Mouse (Mus musculus) thymus, adult 2 months (tissue): ENCODE results near the gene Cenpx. TPM values are rescaled to one million over a fixed set of nuclear protein-coding genes. Genes with fewer than 3 reads are reported as not detected.

Source experiments
- DNase-seq: peaks from one replicate; pipeline ENCODE4 v3.0.0; 2021
- H3K27ac ChIP-seq: fragments of 200-500 bp; 2 replicates; pipeline ENCODE4 v1.5.1; 2012; ENCODE audit warnings: low read length, control low read depth; ENCODE audit not compliant: control insufficient read depth, insufficient read depth
- H3K27me3 ChIP-seq: fragments of 200-500 bp; 2 replicates; pipeline ENCODE4 v1.6.1; 2012; ENCODE audit warnings: mild to moderate bottlenecking, low read length, moderate library complexity, mixed read lengths; ENCODE audit not compliant: control insufficient read depth, insufficient read depth
- H3K36me3 ChIP-seq: fragments of 200-500 bp; 2 replicates; pipeline ENCODE4 v1.6.1; 2012; ENCODE audit warnings: mild to moderate bottlenecking, low read length, moderate library complexity; ENCODE audit not compliant: control insufficient read depth, insufficient read depth
- H3K4me1 ChIP-seq: fragments of 200-500 bp; replicated peaks from 2 replicates; pipeline ENCODE4 v1.6.1; 2012; ENCODE audit warnings: low read length; ENCODE audit not compliant: control insufficient read depth, insufficient read depth
- H3K4me3 ChIP-seq: fragments of 200-500 bp; 2 replicates; pipeline ENCODE4 v1.5.1; 2012; ENCODE audit warnings: mild to moderate bottlenecking, low read length, control low read depth, moderate library complexity; ENCODE audit not compliant: control insufficient read depth, insufficient read depth
- CTCF ChIP-seq: fragments of 200-500 bp; IDR thresholded peaks from 2 replicates; pipeline ENCODE4 v1.5.1; 2012; ENCODE audit warnings: mild to moderate bottlenecking, control low read depth, low read length, moderate library complexity, borderline replicate concordance; ENCODE audit not compliant: control insufficient read depth, poor library complexity, insufficient read depth; ENCODE audit errors: extremely low read depth
- POLR2A ChIP-seq: fragments of 200-500 bp; IDR thresholded peaks from 2 replicates; pipeline ENCODE4 v1.6.1; 2012; ENCODE audit warnings: mild to moderate bottlenecking, low read length, control low read depth, moderate library complexity; ENCODE audit not compliant: control insufficient read depth, poor library complexity, insufficient read depth; ENCODE audit errors: extremely low read depth
- WGBS: fragments of 180-500 bp; shearing (Covaris S2); methylation state at CpG from one replicate; pipeline ENCODE4 v1.1.7; 2018; 5-methylcytosine and 5-hydroxymethylcytosine counted together
- polyA plus RNA-seq: library from polyadenylated mRNA; depleted of rRNA; stranded (reverse); fragments of >200 nt; gene quantifications from 2 replicates; pipeline ENCODE4 v1.2.3, GENCODE M21; 2012

Gene Cenpx
- polyA plus RNA-seq, 1 experiment = 112 TPM

GRCm38 (mm10) chr11:120686650-120687272, 26.8 kb downstream of the Cenpx start:
- H3K27ac ChIP-seq = no peak overlapping the region
- peaks cover 11% of the 10 kb centered on the region for H3K36me3 ChIP-seq
- H3K27me3 ChIP-seq = no peaks in the 10 kb centered on the region
- no peak for TF ChIP-seq POLR2A
- no peak for TF ChIP-seq CTCF
- no peaks in the 10 kb centered on the region for H3K4me1 ChIP-seq
- H3K4me3 ChIP-seq = no peak overlapping the region
- DNase-seq = no peak
- WGBS = 95% methylated on average over 20 of the region's 20 CpGs

- peaks cover 18% of the 10 kb centered on the region for H3K36me3 ChIP-seq
- H3K27me3 ChIP-seq = no peaks in the 10 kb centered on the region
- TF ChIP-seq POLR2A (no peak), CTCF (no peak)
These were observed 28.9 kb downstream of the Cenpx start for GRCm38 (mm10) chr11:120684660-120685059.

GRCm38 (mm10) chr11:120684086-120684485, 29.5 kb downstream of the Cenpx start:
- DNase-seq = no peak
- peaks cover 17% of the 10 kb centered on the region for H3K36me3 ChIP-seq

More at GRCm38 (mm10) chr11:120684660-120685059, 28.9 kb downstream of the Cenpx start:
- Histone ChIP-seq H3K4me1 (no peaks in the 10 kb centered on the region), H3K27ac (no peak overlapping the region), H3K4me3 (no peak overlapping the region)
- DNase-seq = no peak
- 78% methylated on average over 2 of the region's 2 CpGs for WGBS

GRCm38 (mm10) chr11:120683536-120683935, 30.0 kb downstream of the Cenpx start:
- no peak for TF ChIP-seq CTCF
- TF ChIP-seq POLR2A = no peak

More at GRCm38 (mm10) chr11:120684086-120684485, 29.5 kb downstream of the Cenpx start:
- H3K4me3 ChIP-seq = no peak overlapping the region
- no peak for TF ChIP-seq CTCF
- TF ChIP-seq POLR2A = no peak
- H3K27ac ChIP-seq = no peak overlapping the region
- 96% methylated on average over 2 of the region's 2 CpGs for WGBS
- H3K4me1 ChIP-seq = no peaks in the 10 kb centered on the region
- no peaks in the 10 kb centered on the region for H3K27me3 ChIP-seq

GRCm38 (mm10) chr11:120682683-120683082, 30.9 kb downstream of the Cenpx start:
- Histone ChIP-seq H3K4me1 (no peaks in the 10 kb centered on the region), H3K4me3 (no peak overlapping the region), H3K27ac (no peak overlapping the region), H3K27me3 (no peaks in the 10 kb centered on the region), H3K36me3 (peaks cover 18% of the 10 kb centered on the region; the same call in 1 of the 2 replicates)
- TF ChIP-seq POLR2A (no peak), CTCF (no peak)
- WGBS = 97% methylated on average over 5 of the region's 5 CpGs
- DNase-seq = no peak

More at GRCm38 (mm10) chr11:120683536-120683935, 30.0 kb downstream of the Cenpx start:
- no peak for DNase-seq
- Histone ChIP-seq H3K4me1 (no peaks in the 10 kb centered on the region), H3K27me3 (no peaks in the 10 kb centered on the region), H3K36me3 (peaks cover 15% of the 10 kb centered on the region; the same call in 1 of the 2 replicates), H3K4me3 (no peak overlapping the region), H3K27ac (no peak overlapping the region)
- WGBS = 96% methylated on average over 3 of the region's 3 CpGs

- peaks cover 18% of the 10 kb centered on the region; the same call in 1 of the 2 replicates for H3K36me3 ChIP-seq
- no peak for DNase-seq
- TF ChIP-seq POLR2A (no peak), CTCF (no peak)
- no peaks in the 10 kb centered on the region for H3K27me3 ChIP-seq
- WGBS = 87% methylated on average over 3 of the region's 3 CpGs
- peaks cover 5% of the 10 kb centered on the region; the same call in 1 of the 2 replicates for H3K4me1 ChIP-seq
- no peak overlapping the region for H3K4me3 ChIP-seq
- no peak overlapping the region for H3K27ac ChIP-seq
These were observed 33.6 kb downstream of the Cenpx start for GRCm38 (mm10) chr11:120679909-120680308.
